16 mouse cellular contexts compared by ENCODE assay signal in the genomic region with DNA sequence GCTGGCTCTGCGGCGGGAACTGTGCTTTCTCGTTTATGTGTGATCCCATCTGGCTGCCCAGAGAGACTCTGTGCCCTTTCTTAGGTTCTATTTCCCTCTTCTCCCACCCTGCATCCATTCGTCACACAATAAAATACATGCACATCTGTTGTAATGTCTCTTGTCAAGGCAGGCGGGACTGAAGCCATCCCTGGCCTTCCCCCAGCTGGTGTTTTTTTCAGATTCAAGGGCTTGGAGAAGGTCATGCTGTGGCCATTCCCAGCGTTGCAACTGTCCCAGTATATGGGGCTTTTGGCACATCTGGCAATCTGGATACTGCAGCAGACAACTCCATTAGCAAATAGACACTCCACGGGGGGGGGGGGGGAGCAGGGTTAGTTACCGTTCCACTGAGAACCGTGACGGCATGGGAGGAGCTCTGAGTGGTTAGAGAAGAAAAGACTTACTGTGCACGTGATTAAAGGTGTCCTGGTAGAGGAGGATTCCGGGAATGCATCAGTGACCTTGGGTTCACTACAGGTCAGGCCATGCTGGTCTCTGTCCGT.
A peak's percentile ranks its signal among the peaks of the same experiment; 100 is the strongest.
DNase-seq lines count a peak whose midpoint lies in the region; ATAC-seq and TF ChIP-seq lines count a peak whose summit lies in the region.
"Had no signal": no experiment of that assay in that cellular context is flagged by ENCODE, and none has a peak within 500 bp of the region (broad histone marks: within the 10 kb centered on the region; RNA-seq: fewer than 3 reads in every experiment).

No protein-coding gene starts in this region.

- peak overlapping the region; percentile 8; the same call in 1 of the 2 replicates for H3K27ac ChIP-seq in hindbrain, embryonic 13.5 days
- H3K27ac ChIP-seq in hindbrain, embryonic 14.5 days = no peak overlapping the region
- H3K27ac ChIP-seq: embryonic facial prominence, embryonic 12.5 days; forebrain, embryonic 12.5 days; heart, adult 2 months had no signal

- no peaks in the 10 kb centered on the region for H3K36me3 ChIP-seq in hindbrain, embryonic 13.5 days
- H3K36me3 ChIP-seq in hindbrain, embryonic 14.5 days (replicated peaks; ENCODE audit: control insufficient read depth, insufficient read depth) = no peaks in the 10 kb centered on the region
- H3K36me3 ChIP-seq: embryonic facial prominence, embryonic 12.5 days; forebrain, embryonic 12.5 days had no signal

- TF ChIP-seq CTCF in lung, adult 2 months (IDR thresholded peaks at IDR 0.05; ENCODE audit: insufficient read depth, low read length) = no peak

- ATAC-seq in hindbrain, embryonic 13.5 days (ENCODE audit: low FRiP score) = no peak
- ATAC-seq in hindbrain, embryonic 14.5 days (ENCODE audit: low FRiP score) = no peak
- ATAC-seq in CD4-positive, CD25-positive, alpha-beta regulatory T cell, adult 4 months = no peak
- ATAC-seq: intestine, postnatal 0 days; Patski had no signal

- H3K4me1 ChIP-seq in hindbrain, embryonic 13.5 days (replicated peaks) = peaks cover 23% of the 10 kb centered on the region
- peaks cover 15% of the 10 kb centered on the region for H3K4me1 ChIP-seq in hindbrain, embryonic 14.5 days (replicated peaks; ENCODE audit: control insufficient read depth, insufficient read depth, low read length)
- no peaks in the 10 kb centered on the region for H3K4me1 ChIP-seq in lung, adult 2 months (ENCODE audit: control insufficient read depth, insufficient read depth, low read length)
- H3K4me1 ChIP-seq: embryonic facial prominence, embryonic 12.5 days; forebrain, embryonic 12.5 days had no signal

- no peak overlapping the region for H3K4me2 ChIP-seq in hindbrain, embryonic 13.5 days
- H3K4me2 ChIP-seq in hindbrain, embryonic 14.5 days (replicated peaks) = no peak overlapping the region
- H3K4me2 ChIP-seq: embryonic facial prominence, embryonic 12.5 days; forebrain, embryonic 12.5 days; liver, embryonic 11.5 days had no signal

- no peaks in the 10 kb centered on the region for H3K9me3 ChIP-seq in hindbrain, embryonic 13.5 days
- no peaks in the 10 kb centered on the region for H3K9me3 ChIP-seq in hindbrain, embryonic 14.5 days (ENCODE audit: control insufficient read depth, low read length)
- H3K9me3 ChIP-seq: embryonic facial prominence, embryonic 12.5 days; forebrain, embryonic 12.5 days had no signal

- H3K9ac ChIP-seq in hindbrain, embryonic 13.5 days = no peak overlapping the region
- H3K9ac ChIP-seq in hindbrain, embryonic 14.5 days = no peak overlapping the region
- H3K9ac ChIP-seq: embryonic facial prominence, embryonic 12.5 days; forebrain, embryonic 12.5 days had no signal

- DNase-seq in hindbrain, embryonic 14.5 days (ENCODE audit: low spot score) = no peak
- DNase-seq in lung, postnatal 10 days = peak; percentile 16
- DNase-seq in lung, adult 2 months = no peak
- peak; percentile 50 for DNase-seq in embryo, embryonic 10.5 days (ENCODE audit: low spot score)
- DNase-seq in cerebellum, postnatal 25 days = no peak
- DNase-seq: cerebellum, adult 2 months; heart, adult 2 months; heart, postnatal 36 days; right cerebral cortex, postnatal 4 days had no signal

- WGBS in hindbrain, embryonic 13.5 days = 24% methylated on average over 13 of the region's 13 CpGs
- WGBS in hindbrain, embryonic 14.5 days = 19% methylated on average over 13 of the region's 13 CpGs
- WGBS in lung, adult 2 months = 57% methylated on average over 13 of the region's 13 CpGs

- no peak overlapping the region for H3K4me3 ChIP-seq in hindbrain, embryonic 13.5 days
- H3K4me3 ChIP-seq in hindbrain, embryonic 14.5 days (replicated peaks; ENCODE audit: low read length) = no peak overlapping the region
- no peak overlapping the region for H3K4me3 ChIP-seq in lung, adult 2 months (replicated peaks; ENCODE audit: extremely low read depth, low read depth, low read length)
- H3K4me3 ChIP-seq: embryonic facial prominence, embryonic 12.5 days; forebrain, embryonic 12.5 days; heart, adult 2 months had no signal

- H3K27me3 ChIP-seq in hindbrain, embryonic 13.5 days = no peaks in the 10 kb centered on the region
- H3K27me3 ChIP-seq in hindbrain, embryonic 14.5 days (ENCODE audit: control insufficient read depth, insufficient read depth, low read length) = no peaks in the 10 kb centered on the region
- H3K27me3 ChIP-seq: embryonic facial prominence, embryonic 12.5 days; forebrain, embryonic 12.5 days; Patski had no signal

- TF ChIP-seq POLR2A in lung, adult 2 months (IDR thresholded peaks at IDR 0.05; ENCODE audit: borderline replicate concordance, extremely low read depth, low read depth, low read length) = no peak

Comparison
In these comparisons a context has a peak if more than half of its experiments do, and no peak if none do; other contexts are left out.
1. DNase-seq: peak in lung, postnatal 10 days (single experiment) and embryo, embryonic 10.5 days (single experiment); none in hindbrain, embryonic 14.5 days (single experiment), lung, adult 2 months (single experiment) and cerebellum, postnatal 25 days (0 of 2).